Mouse (Mus musculus): Measurements from ENCODE around the gene Plekha7.
A peak's percentile ranks its signal among the peaks of the same experiment; 100 is the strongest.
"Not testable (repeated sequence)": the region's sequence is repeated elsewhere in the genome, so short reads cannot be mapped to it uniquely, and the experiment has no call there.

Plekha7 gene

DNA sequence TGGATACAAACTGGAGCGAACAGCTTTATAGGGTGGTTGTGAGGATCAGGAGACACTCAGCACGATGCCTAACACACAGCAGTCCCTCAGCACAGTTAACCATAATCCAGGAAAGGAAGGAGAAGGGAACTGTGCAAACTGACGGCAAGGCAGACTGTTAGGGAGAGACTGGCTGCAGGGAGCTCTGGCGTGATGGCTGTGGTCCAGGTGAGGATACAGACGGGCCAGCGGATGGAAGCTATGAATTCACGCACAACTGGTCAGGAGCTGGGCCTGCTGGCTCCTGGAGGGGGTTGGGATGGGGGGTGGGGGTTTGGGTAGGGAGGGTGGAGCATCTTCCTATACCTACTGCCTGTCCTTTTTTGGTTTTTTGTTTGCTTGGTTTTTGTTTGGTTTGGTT is 182.5 kb downstream of the Plekha7 start:
- DNase-seq = no peak

GRCm38 (mm10) chr7:116124057-116124456 is 184.1 kb downstream of the Plekha7 start:
- no peak for DNase-seq

GRCm38 (mm10) chr7:116123597-116123985 is 184.6 kb downstream of the Plekha7 start:
- DNase-seq = no peak

DNA sequence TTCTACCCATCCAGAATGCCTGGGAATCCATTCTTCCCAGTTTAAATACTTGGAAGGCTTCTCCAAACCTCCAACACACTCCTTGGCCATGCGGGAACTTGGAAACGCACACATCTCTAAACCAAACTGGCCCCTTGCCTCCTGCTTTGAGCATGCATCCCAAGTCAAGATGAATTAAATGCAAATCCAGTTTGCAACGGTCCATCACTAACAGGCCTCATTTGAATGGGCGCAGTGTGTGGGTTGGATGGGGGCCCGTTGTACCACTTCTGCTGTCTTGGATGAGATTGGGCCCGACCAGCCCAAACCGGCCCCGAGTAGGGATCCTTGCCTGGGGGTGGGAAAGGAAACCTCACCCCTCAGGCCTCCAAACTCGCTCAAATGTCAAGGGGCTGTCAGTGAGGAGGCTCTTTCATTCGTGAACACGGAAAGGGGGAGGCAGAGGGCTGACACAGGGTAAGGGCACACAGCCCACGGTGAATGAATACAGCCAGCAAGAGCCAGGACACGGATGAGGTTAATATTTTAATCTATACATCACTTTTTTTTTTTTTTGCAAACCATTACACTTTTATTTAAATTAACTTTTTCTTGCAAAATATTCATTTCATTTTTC is 185.1 kb downstream of the Plekha7 start:
- peak; percentile 30 for DNase-seq

- no peak for DNase-seq
Measured at GRCm38 (mm10) chr7:116121202-116121601, 187.0 kb downstream of the Plekha7 start.

- no peak for DNase-seq
Measured at GRCm38 (mm10) chr7:116120737-116121136, 187.4 kb downstream of the Plekha7 start.

- no peak for DNase-seq
Measured at GRCm38 (mm10) chr7:116119306-116119857, 188.8 kb downstream of the Plekha7 start.

DNA sequence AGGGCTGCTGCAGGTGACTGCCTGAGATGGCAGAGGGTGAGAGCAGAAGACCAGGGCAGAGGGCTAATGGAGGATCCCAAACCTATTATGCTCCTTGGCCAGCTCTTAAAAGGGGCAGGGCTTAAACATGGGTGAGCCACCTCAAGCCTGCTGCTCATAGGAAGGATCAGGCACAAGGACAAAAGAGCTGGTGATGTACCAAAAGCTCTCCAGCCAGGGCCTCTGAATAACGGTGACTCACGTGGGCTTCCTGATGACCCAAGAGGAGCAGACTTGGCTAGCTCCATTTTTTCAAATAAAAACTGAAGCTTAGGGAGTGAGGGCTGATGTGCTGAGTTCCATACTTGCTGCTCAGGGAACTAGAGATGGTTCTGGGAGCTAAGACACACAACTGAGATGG is 192.2 kb downstream of the Plekha7 start:
- DNase-seq = no peak

DNA sequence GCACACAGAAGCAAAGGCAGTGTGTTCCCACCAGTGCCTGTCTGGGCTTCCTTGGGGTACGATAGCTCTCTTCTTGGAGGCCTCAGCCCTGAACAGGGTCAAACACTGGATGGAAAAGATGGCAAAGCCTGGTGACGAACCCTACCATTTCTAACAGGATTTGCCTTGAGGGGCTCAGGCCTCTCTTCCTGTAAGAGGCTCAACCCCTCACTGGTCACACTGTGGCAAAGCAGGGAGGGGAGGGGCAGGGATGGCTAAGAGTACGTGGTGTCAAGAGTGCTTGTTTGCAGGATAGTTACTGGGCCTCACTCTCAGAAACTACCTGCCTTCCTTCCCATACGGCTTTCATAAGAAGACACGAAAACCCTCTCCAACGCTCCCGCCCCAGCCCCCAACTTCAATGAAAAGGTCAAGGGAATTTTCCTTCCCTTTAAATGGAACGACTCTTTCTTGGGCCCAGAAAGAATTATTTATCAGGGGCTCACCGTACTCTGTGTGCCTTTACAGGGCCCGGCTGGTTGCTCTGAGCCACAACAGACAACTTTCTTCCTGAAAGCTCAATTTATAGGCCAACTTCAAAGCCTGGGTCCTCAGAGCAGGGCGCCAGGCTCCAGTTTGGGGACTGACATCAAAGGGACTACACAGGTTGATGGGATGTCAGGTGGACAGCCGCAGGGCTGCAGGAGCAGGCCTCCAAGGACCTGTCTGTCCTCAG is 192.8 kb downstream of the Plekha7 start:
- DNase-seq = no peak

DNA sequence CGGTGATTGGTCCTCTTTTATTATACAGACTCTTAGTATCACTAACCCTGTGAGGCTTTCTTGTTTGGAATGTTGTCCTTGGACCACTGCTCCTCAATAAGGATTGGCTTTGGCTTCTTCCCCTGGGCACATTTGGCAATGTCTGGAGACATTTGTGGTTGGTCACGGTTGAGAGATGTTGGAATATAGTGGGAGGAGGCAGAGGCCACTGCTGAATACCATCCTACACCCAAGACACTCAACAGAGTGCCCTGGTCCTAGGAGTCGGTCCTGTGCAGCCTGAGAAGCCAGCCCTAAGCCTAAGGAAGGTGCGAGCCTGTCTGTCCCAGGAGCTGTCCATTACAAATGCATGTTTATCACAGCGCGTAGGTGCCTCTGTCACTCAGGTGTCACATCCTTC is 196.6 kb downstream of the Plekha7 start:
- DNase-seq = no peak

DNA sequence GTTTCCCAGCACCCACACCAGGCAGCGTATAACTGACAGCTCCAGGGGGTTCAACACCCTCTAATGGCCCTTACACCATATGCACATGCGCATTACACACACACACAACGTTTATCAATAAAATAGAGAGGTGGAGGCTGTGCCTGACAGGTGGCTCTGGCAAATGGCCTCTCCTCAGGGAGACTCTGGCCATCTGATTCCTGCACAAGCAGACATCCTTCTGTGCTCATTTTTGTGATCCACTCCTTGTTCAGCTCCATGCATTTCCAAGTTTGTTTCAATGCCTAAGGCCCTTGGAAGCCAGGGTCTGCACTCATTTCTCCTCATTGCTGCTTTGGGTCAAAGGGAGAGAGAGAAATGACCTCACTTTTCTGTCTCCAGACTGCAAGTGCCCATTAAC is 197.5 kb downstream of the Plekha7 start:
- DNase-seq = no peak

DNA sequence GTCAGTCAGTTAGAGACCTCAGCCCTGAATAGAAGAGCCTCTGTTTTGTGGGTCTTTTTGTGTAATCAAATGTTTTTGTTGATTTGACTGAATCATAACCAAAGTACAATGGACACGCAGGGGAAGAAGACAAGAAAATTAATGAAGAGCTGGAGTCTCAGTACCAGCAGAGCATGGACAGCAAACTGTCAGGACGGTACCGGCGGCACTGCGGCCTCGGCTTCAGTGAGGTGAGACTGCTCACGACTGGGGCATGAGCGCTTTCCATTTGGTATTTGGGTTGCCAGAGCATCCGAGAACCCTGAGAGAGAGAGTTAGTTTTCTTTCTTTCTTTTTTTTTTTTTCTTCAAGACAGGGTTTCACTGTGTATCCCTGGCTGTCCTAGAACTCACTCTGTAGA is 205.1 kb downstream of the Plekha7 start:
- no peak for DNase-seq

- DNase-seq = no peak
Measured at GRCm38 (mm10) chr7:116099952-116100528, 208.1 kb downstream of the Plekha7 start.

GRCm38 (mm10) chr7:116093466-116093850 is 214.7 kb downstream of the Plekha7 start:
- DNase-seq = no peak

DNA sequence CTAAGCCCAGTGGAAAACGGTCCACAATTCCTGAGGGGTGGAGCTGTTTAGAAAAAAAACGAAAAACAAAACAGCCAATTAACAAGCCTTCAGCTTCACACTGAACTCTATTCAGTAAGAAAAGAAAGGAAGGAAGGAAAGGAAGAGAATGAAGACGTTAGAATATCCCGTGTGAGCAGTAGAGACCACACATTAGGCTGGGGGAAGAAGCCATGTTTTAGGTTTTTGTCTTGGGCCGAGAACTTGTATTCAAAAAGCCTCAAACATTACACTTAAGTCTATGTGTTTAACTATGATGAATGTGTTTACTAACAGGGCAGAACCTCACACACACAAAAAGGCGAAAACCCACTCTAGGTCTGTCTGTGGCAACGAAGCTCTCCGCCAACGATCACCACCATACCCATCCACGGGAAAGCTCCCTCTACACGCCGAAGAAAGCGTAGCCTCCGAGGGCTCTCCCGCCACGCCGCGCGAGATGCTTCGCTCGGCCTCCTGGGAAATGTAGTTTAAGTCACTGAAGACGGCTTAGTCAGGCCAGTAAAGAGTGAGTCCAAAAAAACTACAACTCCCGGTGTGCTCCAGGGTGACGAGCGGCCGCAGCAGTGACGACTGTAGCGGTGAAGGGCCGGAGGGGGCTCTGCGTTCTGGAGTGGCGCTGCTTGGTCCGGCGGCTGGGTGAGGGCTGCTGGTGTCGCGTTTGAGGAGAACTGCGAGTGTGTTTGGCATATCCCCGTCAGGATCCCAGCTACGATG is 215.3 kb downstream of the Plekha7 start:
- peak; percentile 98 for DNase-seq

DNA sequence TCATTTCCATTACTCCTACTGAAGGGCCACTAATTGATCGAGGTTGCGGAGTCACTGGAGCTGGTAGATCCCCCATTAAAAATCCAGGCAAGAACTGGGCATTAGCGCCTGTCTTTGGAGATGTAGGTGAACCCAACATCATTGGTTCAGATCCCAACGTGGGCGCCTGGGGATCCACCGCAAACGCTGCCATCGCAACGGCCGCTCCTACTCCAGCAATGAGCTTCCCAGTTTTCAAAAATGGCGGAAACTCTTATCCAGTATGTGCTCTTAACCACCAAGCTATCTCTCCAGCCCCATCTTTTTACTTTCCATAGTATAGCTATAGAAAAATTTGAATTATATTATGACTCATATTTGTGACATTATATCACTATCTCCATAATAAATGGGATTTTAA is 223.8 kb downstream of the Plekha7 start, which contains the start of gene Gm4353:
TSS of gene Gm4353 (minus strand) at position 270 of the 400 bp plus-strand sequence.
- not testable (repeated sequence) for DNase-seq
